Mouse (Mus musculus) heart, embryonic 15.5 days (tissue): ENCODE measurements around the gene Gria4. TPM values are rescaled to one million over a fixed set of nuclear protein-coding genes. Genes with fewer than 3 reads are reported as not detected.
"Not testable (repeated sequence)": the region's sequence is repeated elsewhere in the genome, so short reads cannot be mapped to it uniquely, and the experiment has no call there.

Experiments
- ATAC-seq: fragments of 200-750 bp; cut with Nextera tagmentation; replicated peaks from 2 replicates; pipeline ENCODE4 v1.8.0; 2017; ENCODE audit warnings: low read depth, moderate TSS enrichment; ENCODE audit not compliant: insufficient number of reproducible peaks, insufficient read depth, low FRiP score
- H3K27ac ChIP-seq: fragments of 300-500 bp; sonication (generic); 2 replicates; pipeline ENCODE4 v1.5.1; 2015; ENCODE audit warnings: mild to moderate bottlenecking, inconsistent platforms
- H3K27me3 ChIP-seq: fragments of 300-500 bp; sonication (generic); 2 replicates; pipeline ENCODE4 v1.6.1; 2015; ENCODE audit warnings: inconsistent platforms
- H3K36me3 ChIP-seq: fragments of 300-500 bp; sonication (generic); 2 replicates; pipeline ENCODE4 v1.6.1; 2015; ENCODE audit warnings: mild to moderate bottlenecking, inconsistent platforms
- H3K4me1 ChIP-seq: fragments of 300-500 bp; sonication (generic); replicated peaks from 2 replicates; pipeline ENCODE4 v1.6.1; 2015; ENCODE audit warnings: inconsistent platforms
- H3K4me2 ChIP-seq: fragments of 300-500 bp; sonication (generic); 2 replicates; pipeline ENCODE4 v1.6.1; 2015; ENCODE audit warnings: inconsistent platforms, mild to moderate bottlenecking, moderate library complexity
- H3K4me3 ChIP-seq: fragments of 300-500 bp; sonication (generic); 2 replicates; pipeline ENCODE4 v1.5.1; 2015; ENCODE audit warnings: mild to moderate bottlenecking, inconsistent platforms
- H3K9ac ChIP-seq: fragments of 300-500 bp; sonication (generic); 2 replicates; pipeline ENCODE4 v1.6.1; 2015; ENCODE audit warnings: mild to moderate bottlenecking, inconsistent platforms
- H3K9me3 ChIP-seq: fragments of 300-500 bp; sonication (generic); replicated peaks from 2 replicates; pipeline ENCODE4 v1.6.1; 2016; ENCODE audit warnings: inconsistent platforms
- WGBS: fragments of 180-500 bp; shearing (Covaris S2); methylation state at CpG from one replicate; pipeline ENCODE4 v1.1.7; 2015; ENCODE audit warnings: mixed read lengths; 5-methylcytosine and 5-hydroxymethylcytosine counted together
- polyA plus RNA-seq: library from polyadenylated mRNA; unstranded; fragments of >200 nt; fragmentation: Nextera tagmentation; extraction: Ambion mirVana; gene quantifications from 2 replicates; pipeline ENCODE4 v1.2.1, GENCODE M21; 2015

Gria4 gene
- polyA plus RNA-seq = 0.33 and 0.67 TPM in 2 replicates

- no peaks in the 10 kb centered on the region for H3K9me3 ChIP-seq
- no peaks in the 10 kb centered on the region for H3K36me3 ChIP-seq
- peak within 1 kb of the TSS; percentile 3; the same call in 1 of the 2 replicates for H3K9ac ChIP-seq
- peak within 1 kb of the TSS; percentile 88 for H3K4me2 ChIP-seq
- peaks cover 7% of the 10 kb centered on the region; the same call in 1 of the 2 replicates for H3K27me3 ChIP-seq
- H3K27ac ChIP-seq = no peak within 1 kb of the TSS
- ATAC-seq = no peak; the same call in 1 of the 2 replicates
- under 1% methylated on average over 46 of the region's 46 CpGs for WGBS
- peak within 1 kb of the TSS; percentile 53 for H3K4me3 ChIP-seq
- peaks cover 3% of the 10 kb centered on the region; the same call in 1 of the 2 replicates for H3K4me1 ChIP-seq
Measured at GRCm38 (mm10) chr9:4795544-4796288, at the start of gene Gria4. Gene Gria4, minus strand, starts transcription at chr9:4796234.

- H3K27ac ChIP-seq, H3K9ac ChIP-seq, ATAC-seq, H3K4me2 ChIP-seq, H3K4me3 ChIP-seq, H3K4me1 ChIP-seq, H3K27me3 ChIP-seq, H3K36me3 ChIP-seq, H3K9me3 ChIP-seq: not testable (repeated sequence)
- 75% methylated on average over 2 of the region's 2 CpGs for WGBS
Measured at GRCm38 (mm10) chr9:4810941-4811340, 14.9 kb upstream of the Gria4 start.

DNA sequence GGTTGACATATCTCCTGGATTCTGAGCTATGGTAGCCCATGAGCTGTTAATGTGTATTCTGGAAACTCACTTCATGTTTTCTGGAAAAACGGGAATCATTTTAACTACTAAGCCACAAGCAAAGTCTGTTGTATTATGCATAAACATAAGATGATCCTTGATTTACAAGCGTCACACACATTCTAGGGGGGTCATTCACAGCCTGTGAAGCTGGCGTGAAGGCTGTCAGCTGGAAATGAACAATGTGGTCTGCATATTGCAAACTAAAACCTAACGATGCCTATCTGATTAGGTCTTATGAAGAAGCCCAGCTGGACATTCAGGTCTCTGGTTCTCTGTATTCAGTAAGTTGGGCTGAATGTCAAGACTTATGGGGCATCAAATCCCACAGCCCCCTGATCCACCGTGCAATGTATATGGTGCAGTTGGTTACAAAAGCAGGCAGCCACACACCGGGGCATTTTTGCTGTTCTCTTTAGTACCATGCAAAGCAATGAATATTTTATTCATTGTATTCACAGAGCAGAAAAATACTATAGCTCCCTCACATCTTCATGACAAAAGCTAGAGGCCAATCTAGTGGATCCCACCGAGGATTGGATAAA, 7.2 kb upstream of the Gria4 start:
- Histone ChIP-seq H3K36me3 (no peaks in the 10 kb centered on the region), H3K9me3 (no peaks in the 10 kb centered on the region), H3K27me3 (no peaks in the 10 kb centered on the region), H3K4me3 (no peak overlapping the region), H3K27ac (no peak overlapping the region), H3K9ac (no peak overlapping the region), H3K4me2 (no peak overlapping the region), H3K4me1 (no peaks in the 10 kb centered on the region)
- ATAC-seq = no peak
- WGBS = 70% methylated on average over 7 of the region's 7 CpGs

GRCm38 (mm10) chr9:4797396-4797795, 1.4 kb upstream of the Gria4 start:
- Histone ChIP-seq H3K27ac (no peak overlapping the region), H3K9me3 (no peaks in the 10 kb centered on the region), H3K9ac (no peak overlapping the region), H3K36me3 (no peaks in the 10 kb centered on the region), H3K4me3 (no peak overlapping the region), H3K27me3 (peaks cover 7% of the 10 kb centered on the region; the same call in 1 of the 2 replicates), H3K4me1 (peaks cover 3% of the 10 kb centered on the region; the same call in 1 of the 2 replicates), H3K4me2 (no peak overlapping the region)
- ATAC-seq = no peak
- WGBS = 82% methylated on average over 2 of the region's 2 CpGs

DNA sequence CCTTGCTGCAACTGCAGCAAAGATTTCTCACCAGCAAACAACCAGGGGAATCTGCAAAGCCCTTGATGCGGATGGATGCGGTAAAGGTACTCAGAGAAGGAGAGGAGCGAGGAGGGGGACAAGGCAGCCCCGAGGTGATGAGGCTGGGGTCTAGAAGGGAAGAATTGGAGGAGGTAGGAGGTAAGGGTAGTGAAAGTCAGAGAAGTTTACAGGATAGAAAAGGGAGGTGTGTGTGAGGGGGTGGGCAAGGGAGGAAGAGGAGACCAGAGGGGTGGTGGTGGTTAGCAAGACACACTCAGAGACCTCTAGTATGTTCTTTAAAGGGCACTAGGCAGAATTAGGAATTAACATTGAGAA, 233 bp upstream of the Gria4 start:
- Histone ChIP-seq H3K4me2 (peak overlapping the region; percentile 88), H3K27ac (no peak overlapping the region), H3K4me1 (peaks cover 3% of the 10 kb centered on the region; the same call in 1 of the 2 replicates), H3K4me3 (peak overlapping the region; percentile 53), H3K9me3 (no peaks in the 10 kb centered on the region), H3K36me3 (no peaks in the 10 kb centered on the region), H3K9ac (peak overlapping the region; percentile 3; the same call in 1 of the 2 replicates), H3K27me3 (peaks cover 7% of the 10 kb centered on the region; the same call in 1 of the 2 replicates)
- no peak for ATAC-seq
- 2% methylated on average over 4 of the region's 4 CpGs for WGBS

DNA sequence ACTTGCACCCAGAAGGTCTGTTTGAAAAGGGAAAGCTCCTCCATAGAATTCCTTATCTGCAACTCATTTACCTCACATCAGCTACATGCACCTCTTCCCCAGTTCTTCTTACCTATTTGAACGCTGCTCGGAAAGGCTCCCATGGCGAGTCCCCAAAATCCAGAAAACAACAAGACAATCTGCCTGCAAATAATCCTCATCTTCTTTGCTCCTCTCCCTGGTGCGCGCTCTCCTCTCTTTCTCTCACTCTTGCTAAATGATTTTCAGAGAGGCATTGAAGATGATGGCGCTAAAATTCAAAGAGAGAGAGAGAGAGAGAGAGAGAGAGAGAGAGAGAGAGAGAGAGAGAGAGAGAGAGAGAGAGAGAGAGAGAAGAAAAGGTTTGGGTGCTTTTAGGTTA, 959 bp downstream of the Gria4 start:
- H3K36me3 ChIP-seq = no peaks in the 10 kb centered on the region
- H3K4me1 ChIP-seq = peaks cover 3% of the 10 kb centered on the region; the same call in 1 of the 2 replicates
- H3K27ac ChIP-seq = no peak overlapping the region
- no peak overlapping the region for H3K9ac ChIP-seq
- 3% methylated on average over 6 of the region's 6 CpGs for WGBS
- ATAC-seq = no peak
- peaks cover 7% of the 10 kb centered on the region; the same call in 1 of the 2 replicates for H3K27me3 ChIP-seq
- H3K4me2 ChIP-seq = peak overlapping the region; percentile 88
- peak overlapping the region; percentile 53 for H3K4me3 ChIP-seq
- H3K9me3 ChIP-seq = no peaks in the 10 kb centered on the region

DNA sequence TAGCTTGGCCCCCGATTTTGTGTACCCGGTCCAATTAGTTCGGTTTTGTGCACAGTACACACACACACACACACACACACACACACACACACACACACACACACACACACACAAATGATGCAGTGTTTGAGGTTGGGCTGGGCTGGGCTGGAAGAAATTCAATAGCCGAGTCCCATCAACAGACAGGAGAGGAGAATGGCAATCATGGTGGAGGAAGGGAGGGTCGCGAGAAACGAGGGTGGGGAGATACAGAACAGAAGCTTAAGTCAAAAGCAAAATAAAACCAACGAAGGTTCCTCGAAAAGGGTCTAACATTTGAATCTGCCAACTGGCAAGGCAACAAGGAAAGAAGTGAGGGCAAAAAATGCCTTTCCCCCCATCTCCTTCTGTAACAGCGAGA, 1.6 kb downstream of the Gria4 start:
- no peak overlapping the region for H3K9ac ChIP-seq
- no peak overlapping the region for H3K27ac ChIP-seq
- peaks cover 7% of the 10 kb centered on the region; the same call in 1 of the 2 replicates for H3K27me3 ChIP-seq
- no peak overlapping the region for H3K4me2 ChIP-seq
- 36% methylated on average over 10 of the region's 10 CpGs for WGBS
- no peaks in the 10 kb centered on the region for H3K36me3 ChIP-seq
- H3K9me3 ChIP-seq = no peaks in the 10 kb centered on the region
- no peak overlapping the region for H3K4me3 ChIP-seq
- ATAC-seq = no peak
- peaks cover 3% of the 10 kb centered on the region; the same call in 1 of the 2 replicates for H3K4me1 ChIP-seq

DNA sequence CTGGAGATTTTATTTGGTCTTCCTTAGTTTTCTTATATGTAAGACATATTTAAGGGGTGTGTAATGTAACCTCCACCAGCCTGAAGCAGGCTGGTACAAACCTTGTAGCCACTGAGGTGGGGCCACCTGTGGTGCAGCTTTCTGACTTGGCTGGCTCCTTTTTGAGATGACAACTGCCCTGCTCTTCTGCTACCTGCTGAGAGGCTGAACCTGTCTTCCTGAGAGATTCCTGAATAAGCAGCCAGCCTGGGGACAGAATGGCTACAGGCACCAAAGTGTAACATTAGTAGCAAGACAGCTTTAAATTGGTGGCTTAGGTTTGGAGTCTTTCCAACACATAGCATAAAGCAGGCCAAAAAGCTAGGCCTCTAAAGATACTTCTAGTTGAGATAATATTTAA, 46.6 kb downstream of the Gria4 start:
- H3K9ac ChIP-seq, H3K4me3 ChIP-seq, H3K27me3 ChIP-seq, H3K4me1 ChIP-seq, H3K27ac ChIP-seq, H3K4me2 ChIP-seq, H3K36me3 ChIP-seq, ATAC-seq, H3K9me3 ChIP-seq: not testable (repeated sequence)

GRCm38 (mm10) chr9:4714086-4714485, 81.9 kb downstream of the Gria4 start:
- Histone ChIP-seq H3K9me3 (no peaks in the 10 kb centered on the region), H3K27me3 (no peaks in the 10 kb centered on the region), H3K27ac (no peak overlapping the region), H3K4me3 (no peak overlapping the region), H3K4me2 (no peak overlapping the region), H3K36me3 (no peaks in the 10 kb centered on the region), H3K4me1 (no peaks in the 10 kb centered on the region), H3K9ac (no peak overlapping the region)
- ATAC-seq = no peak
- 68% methylated on average over 2 of the region's 2 CpGs for WGBS

GRCm38 (mm10) chr9:4712367-4712766, 83.7 kb downstream of the Gria4 start:
- Histone ChIP-seq H3K36me3 (no peaks in the 10 kb centered on the region), H3K9ac (no peak overlapping the region), H3K27ac (no peak overlapping the region), H3K4me1 (no peaks in the 10 kb centered on the region), H3K4me3 (no peak overlapping the region), H3K27me3 (no peaks in the 10 kb centered on the region), H3K9me3 (no peaks in the 10 kb centered on the region), H3K4me2 (no peak overlapping the region)
- no peak for ATAC-seq

- Histone ChIP-seq H3K27ac (no peak overlapping the region), H3K36me3 (no peaks in the 10 kb centered on the region), H3K4me1 (no peaks in the 10 kb centered on the region), H3K4me3 (no peak overlapping the region), H3K27me3 (no peaks in the 10 kb centered on the region), H3K9me3 (no peaks in the 10 kb centered on the region), H3K4me2 (no peak overlapping the region), H3K9ac (no peak overlapping the region)
- 59% methylated on average over 1 of the region's 1 CpGs for WGBS
- ATAC-seq = no peak
Measured at GRCm38 (mm10) chr9:4687149-4687548, 108.9 kb downstream of the Gria4 start.

DNA sequence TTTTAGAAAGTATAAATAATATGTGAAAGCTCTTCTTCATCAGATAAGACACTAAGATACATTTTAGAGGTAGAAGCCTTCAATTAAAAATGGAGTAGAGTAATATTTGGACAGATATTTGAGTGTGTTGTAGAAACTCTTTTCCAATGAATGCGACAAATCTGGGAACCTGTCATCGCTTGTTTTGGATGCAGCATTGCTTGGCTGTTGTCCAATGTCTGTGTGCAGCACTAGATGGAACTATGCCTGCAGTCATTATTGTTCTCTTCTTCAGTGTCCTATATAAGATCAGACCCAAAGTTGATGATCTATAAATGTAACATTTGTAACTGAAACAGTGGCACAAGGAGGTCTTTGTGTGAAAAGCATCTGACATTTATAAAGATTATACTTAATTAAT, 115.8 kb downstream of the Gria4 start:
- ATAC-seq = no peak
- no peaks in the 10 kb centered on the region for H3K36me3 ChIP-seq
- H3K9me3 ChIP-seq = no peaks in the 10 kb centered on the region
- H3K4me1 ChIP-seq = no peaks in the 10 kb centered on the region
- WGBS = 56% methylated on average over 2 of the region's 2 CpGs
- no peak overlapping the region for H3K4me3 ChIP-seq
- no peaks in the 10 kb centered on the region for H3K27me3 ChIP-seq
- H3K9ac ChIP-seq = no peak overlapping the region
- H3K27ac ChIP-seq = no peak overlapping the region
- no peak overlapping the region for H3K4me2 ChIP-seq
